Mouse (Mus musculus) kidney, adult 2 months (tissue): Measurements from ENCODE around the gene Zfyve19. TPM values are rescaled to one million over a fixed set of nuclear protein-coding genes. Genes with fewer than 3 reads are reported as not detected.

ENCODE experiments used
- DNase-seq: peaks from one replicate; pipeline ENCODE4 v3.0.0; 2021
- H3K27ac ChIP-seq: fragments of 200-500 bp; 2 replicates; pipeline ENCODE4 v1.5.1; 2012; ENCODE audit warnings: low read depth, low read length, control low read depth, inconsistent platforms; ENCODE audit not compliant: insufficient read depth
- H3K27me3 ChIP-seq: fragments of 200-500 bp; replicated peaks from 2 replicates; pipeline ENCODE4 v1.6.1; 2012; ENCODE audit warnings: mild to moderate bottlenecking, moderate library complexity, low read length, inconsistent platforms; ENCODE audit not compliant: control insufficient read depth, insufficient read depth
- H3K36me3 ChIP-seq: fragments of 200-500 bp; 2 replicates; pipeline ENCODE4 v1.6.1; 2012; ENCODE audit warnings: mild to moderate bottlenecking, moderate library complexity, low read length, inconsistent platforms; ENCODE audit not compliant: control insufficient read depth, insufficient read depth
- H3K4me1 ChIP-seq: fragments of 200-500 bp; 2 replicates; pipeline ENCODE4 v1.6.1; 2011; ENCODE audit warnings: low read length; ENCODE audit not compliant: control insufficient read depth, insufficient read depth
- H3K4me3 ChIP-seq: fragments of 200-500 bp; 2 replicates; pipeline ENCODE4 v1.5.1; 2011; ENCODE audit warnings: mild to moderate bottlenecking, low read depth, low read length, control low read depth; ENCODE audit not compliant: insufficient read depth
- CTCF ChIP-seq: fragments of 200-500 bp; conservative IDR thresholded peaks from 2 replicates; pipeline ENCODE4 v1.5.1; 2011; ENCODE audit warnings: low read depth, mild to moderate bottlenecking, control low read depth, low read length, moderate library complexity, mixed read lengths; ENCODE audit not compliant: insufficient read depth, insufficient read length
- POLR2A ChIP-seq: fragments of 200-500 bp; IDR thresholded peaks from one replicate; pipeline ENCODE4 v1.6.1; 2011; ENCODE audit warnings: low read depth, low read length, control low read depth
- WGBS: fragments of 180-500 bp; shearing (Covaris S2); methylation state at CpG from one replicate; pipeline ENCODE4 v1.1.7; 2018; 5-methylcytosine and 5-hydroxymethylcytosine counted together
- polyA plus RNA-seq: library from polyadenylated mRNA; depleted of rRNA; stranded (reverse); fragments of >200 nt; gene quantifications from 2 replicates; pipeline ENCODE4 v1.2.3, GENCODE M21; 2012; rRNA removed

The Zfyve19 gene
- 39.1 and 43.2 TPM in 2 replicates for polyA plus RNA-seq

DNA sequence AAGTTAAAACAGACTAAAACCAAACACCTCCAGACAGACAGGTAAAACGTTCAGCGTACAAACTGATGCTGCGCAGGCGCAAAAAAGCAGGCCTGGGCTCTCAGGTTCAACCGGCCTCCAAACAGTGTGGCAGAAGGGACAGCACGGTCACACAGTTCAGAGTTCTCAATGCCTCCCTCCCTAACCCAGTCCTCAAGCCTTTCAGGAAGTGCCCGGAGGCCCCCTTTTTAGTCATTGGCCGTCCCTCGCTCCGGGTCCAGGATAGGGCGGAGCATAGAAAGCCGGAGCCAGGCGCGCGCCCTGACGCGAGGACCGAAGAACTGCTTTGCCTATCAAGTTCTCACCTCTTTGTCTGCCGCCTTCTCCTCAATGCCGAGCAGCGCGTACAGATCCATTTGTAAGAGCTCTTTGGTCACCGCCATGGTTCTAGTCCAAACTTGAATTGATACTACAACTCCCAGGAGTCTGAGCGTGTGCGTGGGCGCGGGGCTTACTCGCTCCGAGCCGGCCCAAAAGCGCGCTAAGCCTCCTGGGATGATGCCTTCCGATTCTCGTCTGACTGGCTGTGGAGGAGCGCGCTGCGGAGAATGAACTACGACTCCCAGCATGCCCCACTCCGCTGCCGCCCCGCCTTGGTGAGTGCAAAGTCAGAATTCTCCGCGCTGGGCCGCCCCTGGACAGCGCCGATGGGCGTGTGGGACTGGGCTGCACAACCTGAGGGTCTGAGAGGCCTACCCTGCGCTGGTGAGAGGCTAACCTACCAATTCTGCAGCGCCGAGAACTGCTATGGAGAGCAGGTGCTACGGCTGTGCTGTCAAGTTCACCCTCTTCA, at the start of gene Zfyve19, which contains the start of gene Dnajc17:
TSS of gene Zfyve19 (plus strand) at position 274 of the 832 bp plus-strand sequence.
TSS of gene Dnajc17 (minus strand) at position 452 of the 832 bp plus-strand sequence.
- H3K27ac ChIP-seq: peak within 1 kb of the TSS; percentile 91
- under 1% methylated on average over 51 of the region's 51 CpGs for WGBS
- no peak for TF ChIP-seq CTCF
- peak; percentile 64 for TF ChIP-seq POLR2A

DNA sequence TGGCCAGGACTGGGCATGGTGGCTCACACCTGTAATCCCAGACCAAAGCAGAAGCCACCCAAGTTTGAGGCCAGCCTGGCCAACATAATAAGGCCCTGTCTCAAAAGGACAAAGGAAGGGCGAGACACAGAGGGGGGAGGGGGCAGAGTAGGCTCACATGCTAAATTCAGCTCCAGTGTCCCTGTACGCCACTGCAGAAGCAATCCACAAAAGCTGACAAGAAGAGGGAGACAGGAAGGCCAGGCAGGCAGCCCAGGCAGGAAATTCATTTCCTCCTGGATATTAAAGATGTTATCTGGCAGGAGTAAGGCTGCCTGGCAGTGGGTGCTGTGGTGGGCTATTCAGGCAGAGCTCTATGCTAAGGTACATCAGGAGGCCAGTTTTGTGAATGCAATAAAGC, 47.2 kb upstream of the Zfyve19 start:
- H3K27ac ChIP-seq: 0 out of 2 replicates have a peak overlapping the region, but pooled peaks have one; percentile 16
- peak; percentile 77 for DNase-seq
- WGBS: 39% methylated on average over 2 of the region's 2 CpGs
- H3K36me3 ChIP-seq: no peaks in the 10 kb centered on the region
- no peak for TF ChIP-seq CTCF
- no peak for TF ChIP-seq POLR2A
- H3K4me1 ChIP-seq: no peaks in the 10 kb centered on the region; the same call in 1 of the 2 replicates
- H3K4me3 ChIP-seq: no peak overlapping the region
- H3K27me3 ChIP-seq: no peaks in the 10 kb centered on the region

More for the DNA sequence above, at the start of gene Zfyve19, which contains the start of gene Dnajc17:
- peak within 1 kb of the TSS; percentile 95 for H3K4me3 ChIP-seq
- peak; percentile 98 for DNase-seq
- no peaks in the 10 kb centered on the region for H3K27me3 ChIP-seq
- H3K4me1 ChIP-seq: peaks cover 4% of the 10 kb centered on the region
- H3K36me3 ChIP-seq: no peaks in the 10 kb centered on the region; the same call in 1 of the 2 replicates

DNA sequence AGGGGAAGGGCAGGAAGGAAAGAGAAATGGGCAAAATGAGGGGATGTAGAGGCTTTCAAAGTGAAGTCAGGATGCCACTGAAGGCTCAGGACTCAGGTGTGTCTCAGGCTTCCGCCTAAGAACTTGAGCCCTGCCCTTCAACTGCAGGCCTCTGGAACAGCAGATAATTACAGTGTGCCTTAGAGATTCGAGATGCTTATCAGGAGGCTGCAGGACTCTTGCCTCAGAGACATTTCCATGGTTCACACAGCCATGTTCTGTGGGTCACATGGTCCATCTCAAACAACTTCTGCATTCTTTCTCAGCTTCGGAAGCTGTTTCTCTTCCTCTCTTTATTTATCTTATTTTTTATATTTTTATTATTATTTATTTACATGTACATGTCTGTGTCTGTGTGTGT, 45.3 kb upstream of the Zfyve19 start:
- Histone ChIP-seq H3K27me3 (no peaks in the 10 kb centered on the region), H3K36me3 (no peaks in the 10 kb centered on the region), H3K4me3 (no peak overlapping the region), H3K27ac (no peak overlapping the region), H3K4me1 (no peaks in the 10 kb centered on the region; the same call in 1 of the 2 replicates)
- WGBS: 68% methylated on average over 3 of the region's 3 CpGs
- no peak for DNase-seq
- TF ChIP-seq POLR2A (no peak), CTCF (no peak)

DNA sequence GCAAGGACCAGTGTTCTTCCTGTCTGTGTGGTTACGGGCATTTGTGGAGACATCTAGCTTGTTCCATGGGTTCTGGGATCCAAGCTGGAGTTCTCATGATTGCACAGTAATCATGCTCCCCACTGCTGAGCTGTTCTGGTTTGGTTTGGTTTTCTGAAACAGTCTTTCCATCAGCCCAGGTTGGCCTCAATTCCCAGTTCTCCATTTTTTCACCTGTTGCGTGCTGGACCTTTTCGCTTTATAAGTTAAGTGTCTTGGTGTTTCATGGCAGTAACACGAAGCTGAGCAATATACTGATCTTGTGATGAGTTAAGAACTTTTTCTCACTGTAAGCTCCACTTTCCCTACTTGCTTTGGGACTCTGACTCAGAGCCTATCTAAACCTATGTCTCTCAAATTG, 44.4 kb upstream of the Zfyve19 start:
- Histone ChIP-seq H3K4me1 (no peaks in the 10 kb centered on the region; the same call in 1 of the 2 replicates), H3K36me3 (no peaks in the 10 kb centered on the region), H3K27me3 (no peaks in the 10 kb centered on the region), H3K27ac (no peak overlapping the region), H3K4me3 (no peak overlapping the region)
- no peak for DNase-seq
- 89% methylated on average over 4 of the region's 4 CpGs for WGBS
- TF ChIP-seq POLR2A (no peak), CTCF (no peak)

DNA sequence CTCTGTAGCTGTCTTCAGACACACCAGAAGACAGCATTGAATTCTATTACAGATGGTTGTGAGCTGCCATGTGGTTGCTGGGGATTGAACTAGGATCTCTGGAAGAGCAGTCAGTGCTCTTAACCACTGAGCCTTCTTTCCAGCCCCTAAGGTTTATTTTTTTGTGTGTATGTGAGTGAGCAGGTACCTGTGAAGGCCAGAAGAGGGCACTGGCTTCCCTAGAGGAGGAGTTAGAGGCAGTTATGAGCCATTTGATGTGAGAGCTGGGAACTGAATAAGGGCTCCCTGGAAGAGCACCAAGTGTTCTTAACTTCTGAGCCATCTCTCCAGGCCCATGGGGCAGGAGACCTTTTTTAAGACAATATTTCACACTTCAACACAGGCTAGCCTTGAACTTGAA, 43.0 kb upstream of the Zfyve19 start:
- Histone ChIP-seq H3K4me3 (no peak overlapping the region), H3K27ac (no peak overlapping the region), H3K27me3 (no peaks in the 10 kb centered on the region), H3K4me1 (no peaks in the 10 kb centered on the region; the same call in 1 of the 2 replicates), H3K36me3 (no peaks in the 10 kb centered on the region)
- TF ChIP-seq POLR2A (no peak), CTCF (no peak)
- no peak for DNase-seq

DNA sequence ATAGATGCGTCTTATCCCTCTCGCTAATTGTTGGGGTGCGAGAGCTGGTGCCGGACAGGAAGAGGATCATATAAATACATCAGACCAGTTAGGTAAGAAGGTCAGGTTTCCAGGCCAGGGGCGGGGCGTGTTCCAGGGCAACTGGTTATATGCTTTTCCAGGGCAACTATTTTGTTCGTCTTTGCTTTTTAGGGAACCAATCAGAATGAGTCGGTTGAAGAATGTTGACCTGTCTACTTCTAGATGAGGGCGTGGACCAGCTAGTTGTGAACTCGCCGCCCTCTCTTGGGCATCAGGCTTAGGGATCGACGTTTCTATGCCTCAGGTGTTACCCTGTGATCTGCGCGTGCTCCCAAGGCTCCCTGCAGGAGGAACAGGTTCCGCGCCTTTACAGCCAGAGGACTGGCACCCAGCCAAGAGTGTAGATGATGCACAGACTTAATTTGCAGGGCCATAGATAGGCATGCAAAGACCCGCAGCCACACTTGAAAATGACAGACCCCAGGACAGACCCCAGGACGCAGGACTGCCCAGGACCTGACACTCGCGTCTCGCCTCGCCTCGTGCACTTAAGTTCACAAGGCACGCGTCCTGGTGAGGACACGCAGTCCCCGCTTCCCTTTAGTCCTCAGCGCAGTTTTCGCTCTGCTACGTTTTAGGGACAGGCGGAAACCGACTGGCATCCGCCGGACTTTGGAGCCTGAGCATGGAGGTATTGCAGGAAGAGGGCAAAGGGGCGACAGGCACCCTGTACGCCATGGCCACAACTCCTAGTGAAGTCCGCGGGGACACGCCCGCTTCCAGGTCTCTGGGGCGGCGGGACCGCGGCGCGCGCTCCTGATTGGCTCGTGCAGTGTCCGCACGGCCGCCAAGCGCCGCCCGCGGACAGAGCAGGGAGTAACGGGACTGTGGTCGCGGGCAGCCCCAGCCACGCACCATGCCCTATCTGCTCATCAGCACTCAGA, 41.2 kb upstream of the Zfyve19 start, which contains the start of gene Gchfr:
TSS of gene Gchfr (plus strand) at position 873 of the 965 bp plus-strand sequence.
- TF ChIP-seq POLR2A (no peak), CTCF (no peak)
- Histone ChIP-seq H3K27ac (peak within 1 kb of the TSS; percentile 12; the same call in 1 of the 2 replicates), H3K4me3 (peak within 1 kb of the TSS; percentile 53), H3K27me3 (no peaks in the 10 kb centered on the region), H3K36me3 (no peaks in the 10 kb centered on the region), H3K4me1 (no peaks in the 10 kb centered on the region; the same call in 1 of the 2 replicates)
- WGBS: under 1% methylated on average over 60 of the region's 60 CpGs
- peak; percentile 91 for DNase-seq

DNA sequence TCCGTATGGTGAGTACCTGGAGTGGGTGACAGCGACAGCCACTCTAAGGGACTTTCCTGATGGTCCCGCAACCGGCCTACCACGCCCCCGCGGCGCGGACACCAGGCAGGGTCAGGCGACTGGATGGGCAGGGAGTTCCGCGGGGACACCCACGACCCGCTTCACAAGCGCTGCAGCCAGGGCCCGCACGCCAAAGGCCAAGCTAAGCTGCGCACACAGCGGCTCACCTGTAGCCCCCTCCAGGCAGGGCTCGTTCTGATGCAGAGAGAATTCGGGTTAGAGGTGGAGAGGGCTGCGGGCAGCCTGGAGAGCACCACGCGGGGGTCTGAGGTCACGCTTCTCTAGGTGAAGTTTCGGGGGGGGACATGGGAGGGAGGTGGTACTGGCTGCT, 40.6 kb upstream of the Zfyve19 start:
- H3K4me3 ChIP-seq: peak overlapping the region; percentile 53
- TF ChIP-seq CTCF (no peak), POLR2A (no peak)
- H3K27me3 ChIP-seq: no peaks in the 10 kb centered on the region
- no peak overlapping the region for H3K27ac ChIP-seq
- DNase-seq: no peak
- WGBS: 7% methylated on average over 26 of the region's 26 CpGs
- no peaks in the 10 kb centered on the region; the same call in 1 of the 2 replicates for H3K4me1 ChIP-seq
- no peaks in the 10 kb centered on the region for H3K36me3 ChIP-seq
